22 mouse cellular contexts compared by ENCODE assay signal in genomic region chr8:93835771-93836170, GRCm38 (mm10). TPM values are rescaled to one million over a fixed set of nuclear protein-coding genes. Genes with fewer than 3 reads are reported as not detected.
DNase-seq lines count a peak whose midpoint lies in the region; TF ChIP-seq lines count a peak whose summit lies in the region.
"Had no signal": no experiment of that assay in that cellular context is flagged by ENCODE, and none has a peak within 500 bp of the region (broad histone marks: within the 10 kb centered on the region; RNA-seq: fewer than 3 reads in every experiment).

No protein-coding gene starts in this region.

- TF ChIP-seq CTCF in layer of hippocampus, adult 2 months (conservative IDR thresholded peaks at IDR 0.05), result no peak

- DNase-seq in cerebellum, adult 11 months, result peak; percentile 56
- no peak for DNase-seq in cerebellum, adult 8-10 months
- no peak for DNase-seq in layer of hippocampus, adult 2 months (ENCODE audit: low spot score in 2 of 2)
- DNase-seq in layer of hippocampus, adult 18-20 months (ENCODE audit: low spot score in 2 of 2), result no peak
- DNase-seq in brain, adult 2 months (ENCODE audit: low read depth, low spot score), result peak; percentile 80
- DNase-seq in cerebellum, postnatal 10 days, result peak; percentile 83 to 89
- no peak for DNase-seq in adrenal gland, adult 8-10 months
- DNase-seq in lung, postnatal 36 days, result no peak
- DNase-seq: adrenal gland, postnatal 14 days; heart, postnatal 36 days; kidney, adult 9 months; kidney, postnatal 14 days; layer of hippocampus, postnatal 36 days; lung, embryonic 14.5 days; thymus, adult 18-20 months; thymus, postnatal 36 days had no signal

- H3K4me3 ChIP-seq in layer of hippocampus, adult 2 months, result no peak overlapping the region
- H3K4me3 ChIP-seq: embryonic facial prominence, embryonic 15.5 days; heart, embryonic 15.5 days; hindbrain, embryonic 15.5 days; limb, embryonic 15.5 days had no signal

- peak overlapping the region; percentile 74 for H3K27ac ChIP-seq in layer of hippocampus, adult 2 months
- H3K27ac ChIP-seq: embryonic facial prominence, embryonic 15.5 days; heart, embryonic 15.5 days; limb, embryonic 15.5 days; liver, embryonic 14.5 days had no signal

RNA-seq across cellular contexts. Expression of gene Gnao1, which starts 26.0 kb away (rescaled TPM):
- total RNA-seq in layer of hippocampus, adult 2 months (2021), result 100 to 1,000 TPM; 662 to 678 TPM
- total RNA-seq in layer of hippocampus, adult 18-20 months (2021), result 100 to 1,000 TPM; 655 to 677 TPM
- 10 to 100 TPM; 29.7 to 54.8 (median 40.0) TPM for total RNA-seq in adrenal gland, adult 8-10 months (2022)
- total RNA-seq: megakaryocyte-erythroid progenitor cell, adult 5-6 weeks had no signal

Comparison
In these comparisons a context has a peak if more than half of its experiments do, and no peak if none do; other contexts are left out.
1. DNase-seq: peak in cerebellum, adult 11 months (single experiment), brain, adult 2 months (single experiment) and cerebellum, postnatal 10 days (2 of 2); none in cerebellum, adult 8-10 months (single experiment), layer of hippocampus, adult 2 months (0 of 2), layer of hippocampus, adult 18-20 months (0 of 2), adrenal gland, adult 8-10 months (single experiment) and lung, postnatal 36 days (single experiment).
2. RNA of gene Gnao1, which starts 26.0 kb away (total RNA-seq): 662 to 678 TPM in layer of hippocampus, adult 2 months and 655 to 677 TPM in layer of hippocampus, adult 18-20 months; 29.7 to 54.8 TPM in adrenal gland, adult 8-10 months; every median in the first group is over 10 times any median in the second.